Mouse (Mus musculus): ENCODE data around the gene Hspb8.

Gene Hspb8

DNA sequence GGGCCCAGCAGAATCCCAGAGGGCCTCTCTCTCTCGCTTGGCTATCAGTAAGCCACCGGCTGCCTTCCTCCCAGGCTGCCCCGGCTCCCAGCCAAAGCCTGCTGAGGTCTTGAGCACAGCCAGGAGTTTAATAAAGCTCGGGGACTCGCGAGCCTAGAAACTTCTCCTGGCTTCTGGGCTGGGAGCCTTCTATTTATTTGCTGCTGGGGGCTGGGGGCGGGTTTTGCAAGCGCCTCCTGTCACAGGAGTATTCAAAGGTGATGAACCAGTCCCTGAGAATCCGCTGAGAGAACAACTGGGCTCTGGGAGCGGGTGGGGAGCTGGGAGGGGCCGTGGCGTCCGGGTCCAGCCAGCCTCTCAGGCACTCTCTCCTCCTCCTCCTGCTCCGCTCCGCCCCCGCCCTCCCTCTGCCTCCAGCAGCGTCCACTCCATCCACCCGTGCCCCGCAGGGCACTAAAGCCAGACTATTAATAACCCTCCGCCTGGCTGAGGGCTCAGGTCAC lies at the start of gene Hspb8:
TSS of gene Hspb8 (minus strand) at position 166 of the 503 bp plus-strand sequence.
- DNase-seq (ENCODE audit: low spot score in 2 of 2), result peak; percentile 73 to 83

GRCm38 (mm10) chr5:116461354-116462042 lies 38.8 kb upstream of the Hspb8 start:
- DNase-seq (ENCODE audit: low spot score in 2 of 2), result no peak

GRCm38 (mm10) chr5:116459970-116460369 lies 37.3 kb upstream of the Hspb8 start:
- no peak for DNase-seq (ENCODE audit: low spot score in 2 of 2)

GRCm38 (mm10) chr5:116457791-116458190 lies 35.1 kb upstream of the Hspb8 start:
- DNase-seq (ENCODE audit: low spot score in 2 of 2), result no peak

GRCm38 (mm10) chr5:116456796-116457515 lies 34.3 kb upstream of the Hspb8 start:
- DNase-seq (ENCODE audit: low spot score in 2 of 2), result no peak

DNA sequence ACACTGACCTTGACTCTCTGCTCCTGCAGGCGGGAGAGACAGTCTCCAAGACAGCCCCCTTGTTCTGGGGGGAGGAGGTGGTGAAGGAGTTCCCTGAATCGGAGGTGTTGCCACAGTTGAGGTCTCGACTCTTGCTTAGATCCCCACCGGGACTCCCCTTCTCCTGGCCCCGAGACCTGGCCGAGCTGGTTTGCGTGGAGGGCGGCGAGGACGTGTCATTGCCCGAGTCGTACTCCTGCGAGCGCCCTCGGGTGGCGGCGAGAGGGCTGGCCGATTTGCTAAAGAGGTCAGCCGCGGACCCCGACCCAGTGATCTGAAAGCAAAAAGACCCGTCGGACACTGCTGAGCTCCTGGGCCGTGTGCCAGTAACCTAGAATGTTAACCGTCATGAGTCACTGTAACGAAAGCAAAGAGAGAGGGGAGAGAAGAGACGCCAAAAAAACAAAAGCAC lies 30.8 kb upstream of the Hspb8 start:
- peak; percentile 56 to 61 for DNase-seq (ENCODE audit: low spot score in 2 of 2)

GRCm38 (mm10) chr5:116450901-116451300 lies 28.2 kb upstream of the Hspb8 start:
- DNase-seq (ENCODE audit: low spot score in 2 of 2), result no peak

DNA sequence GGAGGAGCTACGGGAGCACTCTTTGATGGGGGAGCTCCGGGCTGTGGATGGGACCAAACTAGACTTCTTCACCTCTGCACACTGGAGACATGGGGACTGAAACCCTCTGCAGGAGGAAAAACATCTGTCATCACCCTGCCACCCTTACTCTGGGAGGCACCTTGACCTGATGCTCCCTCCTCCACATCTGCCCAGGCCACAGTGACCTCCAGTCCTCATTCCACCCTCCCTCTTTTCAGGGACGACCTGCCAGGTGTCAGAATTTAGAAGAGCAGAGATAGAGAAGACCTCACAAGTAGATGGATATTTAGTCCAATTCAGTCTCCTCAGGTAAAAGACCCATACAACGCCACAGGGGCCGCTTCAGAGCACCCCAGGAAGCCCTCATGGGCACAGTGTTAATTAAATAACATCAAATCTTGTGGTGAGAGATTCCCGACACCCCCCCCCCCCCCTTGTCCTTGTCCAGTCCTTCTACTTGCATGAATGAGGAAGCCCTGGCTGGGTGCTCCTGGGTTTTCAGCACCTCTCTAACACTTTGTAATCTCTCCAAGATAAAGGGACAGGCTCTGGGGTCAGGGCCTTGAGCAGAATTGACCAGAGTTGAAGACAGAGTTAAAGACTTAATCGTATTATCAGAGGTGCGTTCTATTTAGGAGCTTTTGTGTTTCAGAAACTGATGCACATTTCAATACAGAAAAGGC lies 27.0 kb upstream of the Hspb8 start:
- DNase-seq (ENCODE audit: low spot score in 2 of 2), result no peak

DNA sequence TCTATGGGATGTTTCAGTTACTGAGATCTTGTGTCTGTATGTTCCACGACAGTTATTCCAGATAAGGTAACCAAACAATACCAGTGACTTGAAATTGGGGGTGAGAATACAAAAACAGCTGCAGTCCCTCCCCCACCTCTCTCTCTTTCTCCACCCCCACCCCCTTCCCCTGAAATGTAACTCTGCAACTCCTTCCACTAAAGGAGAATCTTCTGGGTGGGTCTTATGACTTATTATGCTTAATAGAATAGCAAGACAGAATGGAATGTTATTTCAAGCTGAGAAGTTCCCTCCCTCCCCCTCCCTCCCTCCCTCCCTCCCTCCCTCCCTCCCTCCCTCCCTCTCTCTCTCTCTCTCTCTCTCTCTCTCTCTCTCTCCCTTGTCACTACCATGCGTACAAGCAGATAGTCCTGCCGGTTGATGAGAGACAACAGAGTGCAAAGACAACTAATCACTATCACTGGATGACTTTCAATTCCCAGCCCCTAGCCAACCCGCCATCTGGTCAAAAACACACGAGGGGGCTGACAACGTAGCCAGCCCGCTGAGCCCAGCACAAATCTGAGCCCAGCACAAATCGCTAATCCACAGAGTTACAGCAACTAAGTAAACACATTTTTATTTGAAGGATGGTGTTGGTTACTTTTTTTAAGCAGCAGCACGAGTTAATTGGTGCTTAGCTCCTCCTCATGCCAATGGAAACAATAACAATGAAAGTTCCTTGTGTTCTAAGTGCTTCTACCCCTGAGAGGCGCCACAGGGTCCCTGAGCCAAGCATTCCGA lies 25.9 kb upstream of the Hspb8 start:
- DNase-seq (ENCODE audit: low spot score in 2 of 2), result no peak

DNA sequence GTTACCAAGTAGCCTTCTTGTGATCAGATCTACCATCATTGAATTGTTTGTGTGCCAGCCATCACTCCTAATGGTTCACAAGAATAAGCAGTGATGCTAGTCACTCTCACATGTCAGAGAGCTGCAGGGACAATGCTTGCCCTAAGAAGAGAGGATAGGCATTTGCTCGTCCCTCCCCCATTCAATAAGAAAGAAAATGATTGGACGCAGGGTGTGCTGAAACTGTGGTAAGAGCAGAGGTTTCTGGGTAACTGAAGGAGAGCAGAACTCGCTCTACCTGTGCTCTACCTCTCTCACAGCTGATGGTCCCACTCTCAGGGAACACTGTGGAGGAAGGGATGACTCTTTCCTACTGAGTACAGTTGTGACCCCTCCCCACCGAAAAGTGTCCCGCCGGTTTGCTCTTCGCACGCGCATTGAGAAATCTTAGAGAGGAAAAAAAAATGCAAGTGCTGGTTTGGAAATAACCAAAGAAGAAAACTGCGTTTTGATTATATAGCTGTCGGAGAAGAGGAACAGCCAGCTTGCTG lies 25.2 kb upstream of the Hspb8 start:
- DNase-seq (ENCODE audit: low spot score in 2 of 2), result no peak

DNA sequence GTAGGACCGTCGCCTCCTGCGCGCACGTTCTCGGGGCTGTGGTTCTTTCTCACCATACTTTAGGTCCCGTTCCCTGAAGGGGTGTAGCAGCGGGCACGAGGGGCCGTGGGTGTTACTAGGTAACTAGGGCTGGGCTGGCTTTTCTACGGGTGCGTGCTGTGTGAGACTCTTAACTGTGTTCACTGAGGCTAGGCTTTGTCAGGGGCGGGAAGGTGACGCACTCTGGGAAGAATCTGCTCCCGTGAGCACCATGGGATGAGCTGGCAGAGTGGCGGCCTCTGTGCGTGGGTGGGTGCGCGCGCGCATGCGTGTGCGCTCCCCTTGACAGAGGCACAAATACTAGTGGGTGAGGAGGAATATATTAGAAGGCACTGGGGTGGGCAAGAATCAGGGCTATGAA lies 23.9 kb upstream of the Hspb8 start:
- no peak for DNase-seq (ENCODE audit: low spot score in 2 of 2)

DNA sequence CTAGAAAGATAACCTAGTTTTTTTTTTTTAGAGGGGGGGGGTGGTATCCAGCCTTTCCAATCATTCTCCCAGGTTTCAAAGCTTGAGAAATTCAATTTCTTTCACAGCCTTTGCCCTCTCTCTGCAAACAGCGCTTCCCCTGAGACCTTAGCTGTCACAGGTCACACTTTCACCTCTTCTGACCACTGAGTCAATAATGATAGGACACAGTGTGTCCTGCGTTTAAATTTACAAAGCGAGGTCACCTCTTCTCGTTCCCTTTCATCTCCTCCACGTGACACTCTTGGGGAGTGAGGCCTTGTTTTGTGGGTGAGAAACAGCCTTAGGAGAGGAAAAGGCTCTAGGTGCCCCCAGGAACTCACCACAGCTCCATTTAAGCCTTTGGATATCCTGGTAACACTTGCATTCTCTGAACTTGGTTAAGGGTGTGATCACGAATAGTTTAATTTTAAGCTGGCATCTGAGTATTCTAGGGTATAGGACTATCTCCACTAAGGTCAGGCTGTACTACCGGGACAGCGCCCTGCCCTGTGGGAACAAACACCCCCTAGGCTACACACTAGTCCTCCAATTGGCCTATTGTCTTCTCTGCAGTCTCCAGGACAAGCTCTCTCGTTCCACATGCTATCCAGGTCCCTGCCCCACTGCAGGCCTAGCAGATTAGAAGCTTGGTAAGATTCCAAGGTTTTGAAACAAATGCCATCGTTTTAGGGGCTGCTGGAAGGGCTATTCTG lies 23.1 kb upstream of the Hspb8 start:
- DNase-seq (ENCODE audit: low spot score in 2 of 2), result no peak

GRCm38 (mm10) chr5:116444517-116444916 lies 21.9 kb upstream of the Hspb8 start:
- no peak for DNase-seq (ENCODE audit: low spot score in 2 of 2)

DNA sequence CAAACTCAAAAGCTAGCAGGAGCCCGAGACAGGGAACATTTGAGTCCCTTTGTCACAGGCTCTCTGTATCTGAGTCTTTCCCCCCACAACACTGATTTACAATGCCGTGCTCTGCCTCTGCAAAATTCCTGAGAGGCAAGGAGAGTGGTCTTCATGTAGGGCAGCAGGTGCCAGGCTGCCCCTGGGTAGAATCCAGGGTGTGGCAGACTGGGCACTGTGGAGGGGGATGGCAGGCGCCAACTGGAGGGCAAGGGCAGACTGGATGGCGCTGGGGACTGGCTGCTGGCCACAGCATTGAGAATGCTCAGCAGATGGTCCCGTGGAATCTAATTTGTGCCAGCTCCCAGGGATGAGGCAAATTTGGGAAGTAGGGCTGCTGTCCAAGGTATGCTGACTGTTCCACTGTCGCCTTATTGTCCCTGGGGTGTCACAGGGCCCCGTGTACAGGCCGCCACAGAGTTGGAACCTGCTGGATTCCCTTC lies 20.8 kb upstream of the Hspb8 start:
- DNase-seq (ENCODE audit: low spot score in 2 of 2), result no peak

- DNase-seq (ENCODE audit: low spot score in 2 of 2), result no peak
Observed at GRCm38 (mm10) chr5:116442697-116443458, 20.2 kb upstream of the Hspb8 start.

DNA sequence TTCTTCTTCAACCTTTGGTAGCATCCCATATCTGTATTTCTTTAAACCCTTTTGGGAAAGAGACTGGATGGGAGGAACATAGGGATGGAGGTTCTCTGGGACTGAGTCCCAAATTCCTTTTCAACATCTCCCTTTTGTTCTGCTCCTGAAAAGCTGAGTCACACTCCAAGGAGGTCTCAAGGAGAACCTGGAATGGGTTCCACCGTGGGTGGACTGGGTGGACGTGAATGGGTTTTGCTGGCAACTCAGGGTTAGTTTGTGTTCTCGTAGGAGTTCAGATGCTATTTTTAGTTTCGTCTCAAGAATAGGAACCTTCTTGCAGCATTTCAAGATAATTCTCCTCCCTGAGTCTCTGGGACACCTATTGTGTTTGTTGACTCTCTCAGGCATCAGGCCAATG lies 17.6 kb upstream of the Hspb8 start:
- DNase-seq (ENCODE audit: low spot score in 2 of 2), result no peak

- DNase-seq (ENCODE audit: low spot score in 2 of 2), result no peak
Observed at GRCm38 (mm10) chr5:116438328-116438727, 15.7 kb upstream of the Hspb8 start.

- no peak for DNase-seq (ENCODE audit: low spot score in 2 of 2)
Observed at GRCm38 (mm10) chr5:116436117-116436516, 13.5 kb upstream of the Hspb8 start.

- no peak for DNase-seq (ENCODE audit: low spot score in 2 of 2)
Observed at GRCm38 (mm10) chr5:116434976-116435850, 12.5 kb upstream of the Hspb8 start.
